Mouse (Mus musculus) hindbrain, embryonic 13.5 days (tissue): Measurements from ENCODE around the gene Birc5. TPM values are rescaled to one million over a fixed set of nuclear protein-coding genes. Genes with fewer than 3 reads are reported as not detected.
"Not testable (repeated sequence)": the region's sequence is repeated elsewhere in the genome, so short reads cannot be mapped to it uniquely, and the experiment has no call there.

Experiments used
- ATAC-seq: fragments of 200-750 bp; cut with Nextera tagmentation; 2 replicates; pipeline ENCODE4 v1.8.0; 2017; ENCODE audit warnings: moderate TSS enrichment; ENCODE audit not compliant: low FRiP score
- H3K27ac ChIP-seq: fragments of 300-500 bp; sonication (generic); 2 replicates; pipeline ENCODE4 v1.5.1; 2015; ENCODE audit warnings: inconsistent platforms, mild to moderate bottlenecking, moderate library complexity
- H3K27me3 ChIP-seq: fragments of 300-500 bp; sonication (generic); 2 replicates; pipeline ENCODE4 v1.6.1; 2015; ENCODE audit warnings: mild to moderate bottlenecking, inconsistent platforms
- H3K36me3 ChIP-seq: fragments of 300-500 bp; sonication (generic); 2 replicates; pipeline ENCODE4 v1.6.1; 2015; ENCODE audit warnings: mild to moderate bottlenecking, inconsistent platforms
- H3K4me1 ChIP-seq: fragments of 300-500 bp; sonication (generic); replicated peaks from 2 replicates; pipeline ENCODE4 v1.6.1; 2015; ENCODE audit warnings: inconsistent platforms
- H3K4me2 ChIP-seq: fragments of 300-500 bp; sonication (generic); 2 replicates; pipeline ENCODE4 v1.6.1; 2015; ENCODE audit warnings: inconsistent platforms, mild to moderate bottlenecking, moderate library complexity
- H3K4me3 ChIP-seq: fragments of 300-500 bp; sonication (generic); 2 replicates; pipeline ENCODE4 v1.5.1; 2015; ENCODE audit warnings: mild to moderate bottlenecking, inconsistent platforms
- H3K9ac ChIP-seq: fragments of 300-500 bp; sonication (generic); 2 replicates; pipeline ENCODE4 v1.6.1; 2015; ENCODE audit warnings: mild to moderate bottlenecking, inconsistent platforms
- H3K9me3 ChIP-seq: fragments of 300-500 bp; sonication (generic); 2 replicates; pipeline ENCODE4 v1.6.1; 2016; ENCODE audit warnings: inconsistent platforms
- WGBS: fragments of 180-500 bp; shearing (Covaris S2); methylation state at CpG from one replicate; pipeline ENCODE4 v1.1.7; 2015; 5-methylcytosine and 5-hydroxymethylcytosine counted together
- polyA plus RNA-seq: library from polyadenylated mRNA; unstranded; fragments of >200 nt; fragmentation: Nextera tagmentation; extraction: Ambion mirVana; gene quantifications from 2 replicates; pipeline ENCODE4 v1.2.1, GENCODE M21; 2015

The Birc5 gene
- polyA plus RNA-seq, 1 experiment from 2014 or later, result 56.0 TPM

GRCm38 (mm10) chr11:117828888-117829604, 20.0 kb upstream of the Birc5 start:
- ATAC-seq, result no peak
- no peak overlapping the region; the same call in 1 of the 2 replicates for H3K9ac ChIP-seq
- H3K4me3 ChIP-seq, result no peak overlapping the region
- H3K27ac ChIP-seq, result peak overlapping the region; percentile 40; the same call in 1 of the 2 replicates
- peaks cover 68% of the 10 kb centered on the region for H3K4me1 ChIP-seq
- 59% methylated on average over 9 of the region's 9 CpGs for WGBS
- H3K36me3 ChIP-seq, result no peaks in the 10 kb centered on the region
- no peak overlapping the region for H3K4me2 ChIP-seq
- H3K27me3 ChIP-seq, result no peaks in the 10 kb centered on the region
- H3K9me3 ChIP-seq, result no peaks in the 10 kb centered on the region

- no peak for ATAC-seq
- Histone ChIP-seq H3K4me2 (no peak overlapping the region), H3K9ac (no peak overlapping the region), H3K4me3 (no peak overlapping the region), H3K36me3 (no peaks in the 10 kb centered on the region), H3K27me3 (no peaks in the 10 kb centered on the region), H3K9me3 (no peaks in the 10 kb centered on the region), H3K27ac (no peak overlapping the region), H3K4me1 (peaks cover 62% of the 10 kb centered on the region)
- WGBS, result 87% methylated on average over 2 of the region's 2 CpGs
Observed at GRCm38 (mm10) chr11:117829671-117830215, 19.3 kb upstream of the Birc5 start.

- ATAC-seq, result no peak
- Histone ChIP-seq H3K36me3 (no peaks in the 10 kb centered on the region), H3K27ac (no peak overlapping the region), H3K9ac (no peak overlapping the region), H3K4me3 (no peak overlapping the region), H3K4me1 (peaks cover 55% of the 10 kb centered on the region), H3K9me3 (no peaks in the 10 kb centered on the region), H3K4me2 (no peak overlapping the region), H3K27me3 (no peaks in the 10 kb centered on the region)
- 71% methylated on average over 9 of the region's 9 CpGs for WGBS
Observed at GRCm38 (mm10) chr11:117830401-117830800, 18.6 kb upstream of the Birc5 start.

DNA sequence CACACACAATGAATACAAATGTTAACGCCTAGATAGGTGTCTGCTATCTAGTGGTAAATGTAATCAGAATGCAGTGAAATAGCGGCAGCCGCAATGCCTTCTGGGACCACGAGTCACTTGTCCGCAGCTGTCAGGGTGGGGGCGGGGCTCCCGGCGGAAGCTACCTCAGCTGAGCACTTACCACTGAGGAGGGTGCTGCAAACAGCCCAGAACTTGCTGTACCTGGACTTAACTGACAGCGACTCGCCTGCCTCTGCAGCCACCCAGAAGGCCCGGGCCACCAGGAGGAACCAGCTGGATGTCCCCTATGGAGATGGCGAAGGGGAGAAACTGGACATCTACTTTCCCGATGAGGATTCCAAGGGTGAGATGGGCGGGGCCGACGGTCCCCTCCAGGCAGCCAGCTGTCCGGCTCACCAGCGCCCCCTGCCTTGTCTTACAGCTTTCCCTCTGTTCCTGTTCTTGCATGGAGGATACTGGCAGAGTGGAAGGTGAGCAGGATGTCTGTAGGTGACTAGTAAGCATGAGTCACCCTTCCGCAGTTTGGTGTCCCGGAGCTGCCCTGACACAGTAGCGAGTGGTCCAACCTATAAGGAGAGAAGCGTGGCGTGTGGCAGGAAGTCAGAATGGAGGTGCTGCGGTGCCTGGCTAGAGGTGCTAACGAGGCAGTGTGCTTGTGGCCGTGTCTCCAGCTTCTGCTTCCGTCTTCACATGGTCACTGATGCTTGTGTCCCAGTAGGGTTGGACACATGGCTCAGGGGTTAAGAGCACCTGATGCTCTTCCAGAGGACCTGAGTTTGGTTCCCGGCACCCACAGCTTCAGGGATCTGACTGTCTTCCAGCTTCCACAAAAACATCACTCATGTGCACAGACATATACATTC, 16.7 kb upstream of the Birc5 start:
- H3K27ac ChIP-seq, result peak overlapping the region; percentile 60; the same call in 1 of the 2 replicates
- H3K9ac ChIP-seq, result peak overlapping the region; percentile 11; the same call in 1 of the 2 replicates
- peak; percentile 79 for ATAC-seq
- H3K9me3 ChIP-seq, result no peaks in the 10 kb centered on the region
- no peaks in the 10 kb centered on the region for H3K27me3 ChIP-seq
- H3K4me1 ChIP-seq, result peaks cover 46% of the 10 kb centered on the region
- H3K36me3 ChIP-seq, result no peaks in the 10 kb centered on the region
- WGBS, result 17% methylated on average over 28 of the region's 28 CpGs
- H3K4me2 ChIP-seq, result peak overlapping the region; percentile 54
- peak overlapping the region; percentile 38 for H3K4me3 ChIP-seq

DNA sequence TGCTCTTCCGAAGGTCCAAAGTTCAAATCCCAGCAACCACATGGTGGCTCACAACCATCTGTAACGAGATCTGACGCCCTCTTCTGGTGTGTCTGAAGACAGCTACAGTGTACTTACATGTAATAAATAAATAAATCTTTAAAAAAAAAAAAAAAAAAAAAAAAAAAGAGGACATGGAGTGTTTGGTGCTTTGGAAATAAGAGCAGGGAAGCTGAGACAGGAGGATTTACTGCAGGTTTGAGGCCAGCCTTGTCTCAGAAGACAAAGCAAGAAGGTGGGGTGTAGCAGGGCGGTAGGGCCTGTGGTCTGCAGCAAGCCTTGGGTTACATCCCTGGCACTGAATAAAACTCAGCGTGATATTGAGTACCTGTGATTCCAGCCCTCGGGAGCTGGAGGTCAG, 15.5 kb upstream of the Birc5 start:
- not testable (repeated sequence) for ATAC-seq, H3K4me3 ChIP-seq, H3K27me3 ChIP-seq, H3K9ac ChIP-seq, H3K9me3 ChIP-seq, H3K27ac ChIP-seq, H3K4me2 ChIP-seq, H3K36me3 ChIP-seq
- WGBS, result 90% methylated on average over 4 of the region's 6 CpGs
- peaks cover 34% of the 10 kb centered on the region for H3K4me1 ChIP-seq

GRCm38 (mm10) chr11:117834086-117834485, 15.0 kb upstream of the Birc5 start:
- Histone ChIP-seq H3K4me3 (no peak overlapping the region), H3K36me3 (no peaks in the 10 kb centered on the region), H3K9me3 (no peaks in the 10 kb centered on the region), H3K4me1 (peaks cover 29% of the 10 kb centered on the region), H3K27ac (no peak overlapping the region), H3K4me2 (no peak overlapping the region), H3K9ac (no peak overlapping the region), H3K27me3 (no peaks in the 10 kb centered on the region)
- 94% methylated on average over 8 of the region's 8 CpGs for WGBS
- ATAC-seq, result no peak

GRCm38 (mm10) chr11:117836306-117836705, 12.7 kb upstream of the Birc5 start:
- 24% methylated on average over 13 of the region's 13 CpGs for WGBS
- Histone ChIP-seq H3K27ac (no peak overlapping the region), H3K27me3 (no peaks in the 10 kb centered on the region), H3K4me3 (no peak overlapping the region), H3K4me1 (peaks cover 15% of the 10 kb centered on the region), H3K9ac (no peak overlapping the region), H3K9me3 (no peaks in the 10 kb centered on the region), H3K4me2 (peak overlapping the region; percentile 32; the same call in 1 of the 2 replicates), H3K36me3 (no peaks in the 10 kb centered on the region)
- no peak for ATAC-seq

GRCm38 (mm10) chr11:117838572-117838971, 10.5 kb upstream of the Birc5 start:
- H3K27ac ChIP-seq, result no peak overlapping the region
- no peak overlapping the region for H3K4me2 ChIP-seq
- ATAC-seq, result no peak
- no peak overlapping the region for H3K4me3 ChIP-seq
- H3K9ac ChIP-seq, result no peak overlapping the region; the same call in 1 of the 2 replicates
- H3K9me3 ChIP-seq, result no peaks in the 10 kb centered on the region
- 0 out of 2 replicates have a peak, but pooled peaks cover 6% of the 10 kb centered on the region for H3K4me1 ChIP-seq
- 63% methylated on average over 2 of the region's 2 CpGs for WGBS
- H3K36me3 ChIP-seq, result no peaks in the 10 kb centered on the region
- no peaks in the 10 kb centered on the region for H3K27me3 ChIP-seq

DNA sequence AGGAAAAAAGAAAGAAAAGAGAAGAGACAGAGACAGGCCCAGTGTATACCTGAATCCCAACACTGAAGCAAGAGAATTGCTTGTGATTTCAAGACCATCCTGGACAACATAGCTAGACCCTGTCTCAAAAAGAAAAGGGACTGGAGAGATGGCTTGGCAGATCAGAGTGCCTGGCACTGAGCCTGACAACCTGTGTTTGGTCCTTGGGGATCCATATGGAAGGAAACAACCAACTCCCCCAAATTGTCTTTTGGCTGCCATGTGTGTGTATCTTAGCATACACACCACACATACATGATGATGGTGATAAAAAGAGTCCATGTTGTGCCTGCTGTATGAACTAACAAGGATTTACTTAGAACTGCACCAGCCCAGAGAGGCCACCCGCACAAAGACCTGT, 10.0 kb upstream of the Birc5 start:
- Histone ChIP-seq H3K9me3 (no peaks in the 10 kb centered on the region), H3K4me1 (0 out of 2 replicates have a peak, but pooled peaks cover 6% of the 10 kb centered on the region), H3K27me3 (no peaks in the 10 kb centered on the region), H3K4me2 (no peak overlapping the region), H3K27ac (no peak overlapping the region), H3K4me3 (no peak overlapping the region), H3K9ac (no peak overlapping the region), H3K36me3 (no peaks in the 10 kb centered on the region)
- no peak for ATAC-seq
- WGBS, result 94% methylated on average over 1 of the region's 1 CpGs

- 76% methylated on average over 1 of the region's 1 CpGs for WGBS
- ATAC-seq, result no peak
Observed at GRCm38 (mm10) chr11:117840910-117841309, 8.1 kb upstream of the Birc5 start.

DNA sequence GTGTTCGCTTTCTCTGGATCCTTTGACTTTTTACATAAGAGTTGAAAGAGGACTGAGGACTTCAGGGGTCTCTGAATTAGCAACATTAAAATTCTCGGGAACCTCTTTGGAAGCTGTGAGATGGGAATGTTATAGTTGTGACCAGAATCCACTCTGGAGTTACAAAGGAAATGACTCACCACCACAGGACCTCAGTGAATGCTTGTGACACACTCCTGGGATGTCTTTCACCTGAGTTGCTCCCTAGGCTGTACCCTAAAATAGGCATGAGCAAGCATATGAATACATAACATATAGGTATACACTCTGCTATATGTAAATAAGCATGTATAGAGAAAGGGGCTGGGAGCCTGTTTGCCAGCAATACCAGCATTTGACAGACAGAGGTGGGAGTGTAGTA, 5.6 kb upstream of the Birc5 start:
- no peak overlapping the region for H3K9ac ChIP-seq
- peaks cover 10% of the 10 kb centered on the region for H3K4me1 ChIP-seq
- no peak overlapping the region for H3K27ac ChIP-seq
- 91% methylated on average over 2 of the region's 2 CpGs for WGBS
- no peaks in the 10 kb centered on the region for H3K9me3 ChIP-seq
- H3K27me3 ChIP-seq, result no peaks in the 10 kb centered on the region
- no peak overlapping the region for H3K4me3 ChIP-seq
- no peak overlapping the region for H3K4me2 ChIP-seq
- no peak for ATAC-seq
- H3K36me3 ChIP-seq, result no peaks in the 10 kb centered on the region

More at GRCm38 (mm10) chr11:117840910-117841309, 8.1 kb upstream of the Birc5 start:
- H3K9ac ChIP-seq, result no peak overlapping the region
- H3K4me1 ChIP-seq, result 0 out of 2 replicates have a peak, but pooled peaks cover 6% of the 10 kb centered on the region
- H3K36me3 ChIP-seq, result no peaks in the 10 kb centered on the region
- no peak overlapping the region for H3K27ac ChIP-seq
- no peaks in the 10 kb centered on the region for H3K27me3 ChIP-seq
- H3K4me3 ChIP-seq, result no peak overlapping the region
- no peaks in the 10 kb centered on the region for H3K9me3 ChIP-seq
- no peak overlapping the region for H3K4me2 ChIP-seq

GRCm38 (mm10) chr11:117844997-117845396, 4.1 kb upstream of the Birc5 start:
- no peaks in the 10 kb centered on the region for H3K27me3 ChIP-seq
- peaks cover 20% of the 10 kb centered on the region for H3K4me1 ChIP-seq
- ATAC-seq, result no peak
- no peak overlapping the region for H3K4me2 ChIP-seq
- no peak overlapping the region for H3K27ac ChIP-seq
- no peak overlapping the region for H3K9ac ChIP-seq
- WGBS, result 86% methylated on average over 2 of the region's 2 CpGs
- H3K4me3 ChIP-seq, result no peak overlapping the region
- H3K36me3 ChIP-seq, result no peaks in the 10 kb centered on the region
- no peaks in the 10 kb centered on the region for H3K9me3 ChIP-seq
